Mouse (Mus musculus) neural tube, embryonic 11.5 days (tissue): ENCODE results near the gene Gm17304. TPM values are rescaled to one million over a fixed set of nuclear protein-coding genes. Genes with fewer than 3 reads are reported as not detected.

ENCODE experiments used
- polyA plus RNA-seq: library from polyadenylated mRNA; unstranded; fragments of >200 nt; fragmentation: Nextera tagmentation; extraction: Ambion mirVana; gene quantifications from 2 replicates; pipeline ENCODE4 v1.2.1, GENCODE M21; 2014

The Gm17304 gene
- polyA plus RNA-seq, 1 experiment from 2014 or later = not detected

Other genes with a start within 250 kb of the Gm17304 start
- gene Barhl2, start 150.9 kb upstream of the Gm17304 start, polyA plus RNA-seq = 3.9 and 4.2 TPM in 2 replicates
- gene Zfp644, start 88.2 kb downstream of the Gm17304 start, polyA plus RNA-seq = 66.8 and 77.1 TPM in 2 replicates